Mouse (Mus musculus): ENCODE measurements around the gene 6430548M08Rik.

GRCm38 (mm10) chr8:120124836-120125389, 11.0 kb downstream of the 6430548M08Rik start:
- TF ChIP-seq EP300 (IDR thresholded peaks at IDR 0.05; ENCODE audit: insufficient read depth, low read depth, low read length) (no peak), CTCF (IDR thresholded peaks at IDR 0.05) (no peak)

All from heart, adult 2 months (tissue).